Mouse (Mus musculus) gastrocnemius, postnatal 14 days (tissue): Measurements from ENCODE around the gene Bpifb1. TPM values are rescaled to one million over a fixed set of nuclear protein-coding genes. Genes with fewer than 3 reads are reported as not detected.

Experiments used
- total RNA-seq, 2 experiments: library from RNA; stranded (reverse); gene quantifications; 2 replicates each; pipeline ENCODE4 v1.2.3; 2021

Bpifb1 gene
- total RNA-seq, 2 experiments from 2014 or later, result not detected

Other genes starting within 250 kb of the Bpifb1 start
- gene Bpifa6, start 215.9 kb upstream of the Bpifb1 start, total RNA-seq, result not detected
- gene Bpifa2, start 182.6 kb upstream of the Bpifb1 start, total RNA-seq, result not detected
- gene Bpifa3, start 60.5 kb upstream of the Bpifb1 start, total RNA-seq, result not detected
- gene Bpifa1, start 47.9 kb upstream of the Bpifb1 start, total RNA-seq, result not detected
- not detected for gene Bpifa5, start 28.2 kb upstream of the Bpifb1 start, total RNA-seq
- gene Bpifb5, start 32.9 kb downstream of the Bpifb1 start, total RNA-seq, result not detected
- gene Bpifb9a, start 67.0 kb downstream of the Bpifb1 start, total RNA-seq, result not detected
- gene Bpifb9b, start 116.4 kb downstream of the Bpifb1 start, total RNA-seq, result not detected
- 10 to 100 TPM in 1 of 2 experiments, 1 to 10 TPM in 1; 8.9 to 12.1 TPM for gene Cdk5rap1, start 182.2 kb downstream of the Bpifb1 start, total RNA-seq
- 100 to 1,000 TPM; 146 to 210 TPM for gene Snta1, start 217.3 kb downstream of the Bpifb1 start, total RNA-seq
- gene Cbfa2t2, start 245.7 kb downstream of the Bpifb1 start, total RNA-seq, result 10 to 100 TPM; 12.2 to 15.7 TPM